Mouse (Mus musculus): ENCODE data around the gene Nisch.

Nisch gene

DNA sequence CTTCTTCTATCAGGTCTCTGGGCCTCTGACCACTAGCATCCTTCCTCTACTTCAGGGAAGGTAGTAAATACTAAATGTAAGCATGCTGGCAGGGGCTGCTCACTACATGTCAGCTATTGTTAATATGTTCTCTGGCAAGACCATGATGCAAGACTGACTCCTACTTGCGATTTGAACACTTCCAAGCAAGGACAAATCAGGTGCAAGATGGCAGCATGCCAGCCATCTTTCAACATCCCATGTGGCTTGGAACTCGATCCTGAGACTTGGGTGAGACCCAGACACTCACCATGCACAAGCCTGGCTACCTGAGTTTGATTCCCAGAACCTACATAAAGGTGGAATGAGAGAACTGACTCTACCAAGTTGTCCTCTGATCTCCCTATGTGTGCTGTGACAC lies 24.8 kb downstream of the Nisch start:
- DNase-seq (ENCODE audit: low spot score in 2 of 2): no peak

DNA sequence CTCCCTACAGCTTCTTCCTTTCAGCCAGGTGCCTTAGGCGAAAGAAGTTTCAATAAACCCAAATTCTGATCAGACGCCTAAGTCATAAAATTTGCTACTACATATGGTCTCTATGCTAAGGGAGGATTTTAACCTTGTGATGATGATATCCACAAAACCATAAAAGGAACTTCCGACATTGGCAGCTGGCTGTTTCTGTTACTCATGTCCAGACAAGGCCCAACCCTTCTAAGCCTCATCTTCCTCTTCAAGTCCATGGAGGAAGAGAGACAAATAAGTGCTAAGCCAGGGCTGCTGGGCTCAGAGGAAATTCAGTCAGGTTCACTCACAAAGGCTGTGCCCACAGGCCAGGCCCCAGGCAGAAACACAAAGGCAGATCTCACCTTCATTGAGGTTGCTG lies 27.4 kb downstream of the Nisch start:
- no peak for DNase-seq (ENCODE audit: low spot score in 2 of 2)

DNA sequence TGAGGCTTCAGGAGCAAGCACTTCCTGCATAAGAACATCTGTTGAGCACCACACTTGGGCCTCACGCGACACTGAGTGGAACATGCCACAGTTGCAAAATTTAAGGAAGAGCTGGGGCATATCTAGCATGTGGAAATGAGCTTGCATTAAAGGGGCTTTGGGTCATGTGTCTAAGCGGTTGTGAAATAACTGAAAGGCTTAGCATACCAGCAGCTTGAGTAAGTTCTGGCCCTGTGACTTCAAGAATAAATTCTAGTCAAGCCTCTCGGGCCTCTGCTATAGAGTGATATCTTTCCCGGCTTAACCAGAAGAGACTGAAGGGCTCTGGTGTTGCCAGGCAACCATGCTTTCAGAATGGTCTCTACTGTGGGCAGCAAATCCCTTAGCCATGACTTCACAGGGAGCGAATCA lies 28.0 kb downstream of the Nisch start:
- no peak for DNase-seq (ENCODE audit: low spot score in 2 of 2)

DNA sequence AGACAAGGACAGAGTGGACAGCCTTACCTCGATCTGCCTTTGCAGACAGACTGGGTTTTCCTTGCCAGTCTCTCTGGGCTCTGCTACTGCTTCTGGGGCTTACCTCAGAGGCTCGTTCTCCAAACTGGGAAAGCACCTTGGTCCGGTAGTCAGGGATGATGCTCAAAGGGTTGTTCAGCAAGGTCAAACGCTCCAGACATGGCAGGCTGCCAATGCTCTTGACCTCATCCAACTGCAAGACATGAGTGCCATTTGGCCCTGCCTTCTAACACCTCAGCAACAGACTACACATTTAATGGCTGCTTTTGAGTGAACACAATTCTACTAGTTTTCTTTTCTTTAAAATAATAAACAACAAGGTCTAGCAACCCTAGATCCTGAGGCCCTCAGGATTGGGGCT lies 30.1 kb downstream of the Nisch start:
- DNase-seq (ENCODE audit: low spot score in 2 of 2): no peak

DNA sequence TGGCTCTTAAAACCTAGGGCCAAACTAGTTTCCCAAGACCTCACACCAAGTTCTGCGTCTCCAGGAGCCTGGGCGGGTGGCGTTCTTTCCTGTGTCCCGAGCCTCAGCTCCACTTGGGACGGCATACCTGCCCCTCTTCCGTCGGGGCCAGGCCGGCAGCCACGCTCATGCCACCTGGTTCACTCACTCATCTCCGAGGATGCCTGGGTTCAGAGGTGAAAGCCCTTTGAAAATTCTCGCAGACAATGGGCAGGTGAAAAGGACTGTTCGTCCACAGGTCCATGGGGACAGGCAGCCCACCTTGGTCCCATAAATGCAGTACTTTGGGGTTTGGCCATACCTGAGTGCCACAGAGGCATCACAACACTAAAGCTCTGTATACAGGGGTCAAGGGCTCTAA lies 32.6 kb downstream of the Nisch start:
- no peak for DNase-seq (ENCODE audit: low spot score in 2 of 2)

DNA sequence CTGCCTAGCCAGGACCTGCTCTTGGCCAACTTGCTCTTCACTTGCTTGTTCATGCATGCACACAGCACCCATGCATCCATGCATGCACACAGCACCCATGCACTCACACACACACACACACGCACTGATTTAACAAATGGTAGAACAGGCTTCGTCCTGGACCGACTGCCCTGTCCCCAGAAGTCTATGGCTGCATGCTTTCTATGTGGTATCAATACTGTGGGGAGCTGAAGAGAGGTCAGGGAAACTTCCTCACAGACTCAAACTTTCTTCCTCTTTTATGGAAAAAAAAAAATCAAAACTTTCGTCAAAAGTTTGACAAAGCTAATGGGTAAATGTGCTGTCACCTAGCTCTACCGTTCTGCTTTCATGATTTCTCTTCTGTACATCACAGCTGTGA lies 33.2 kb downstream of the Nisch start:
- no peak for DNase-seq (ENCODE audit: low spot score in 2 of 2)

DNA sequence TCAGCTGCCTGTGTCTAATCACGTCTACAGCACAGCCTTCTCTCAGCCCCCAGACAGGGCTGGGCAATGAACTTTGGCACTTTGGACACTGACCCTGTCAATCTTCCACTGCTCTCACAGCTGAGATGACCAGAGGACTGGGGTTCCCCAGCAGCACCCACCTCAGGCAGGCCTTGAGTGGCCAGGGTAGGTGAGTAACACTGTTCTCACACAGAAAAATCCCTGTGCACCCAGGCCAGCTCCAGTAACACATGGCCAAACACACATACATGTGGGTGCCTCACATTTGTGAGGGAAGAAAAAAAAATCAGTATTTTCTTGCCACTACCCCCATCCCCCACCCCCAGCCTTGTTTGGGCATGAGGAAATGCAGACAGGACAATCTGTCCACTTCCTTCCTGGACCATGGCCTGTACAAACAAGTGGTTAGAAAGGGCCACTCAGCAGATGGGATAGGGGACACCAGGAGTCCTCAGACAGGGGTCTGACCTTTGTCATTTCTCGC lies 33.9 kb downstream of the Nisch start:
- no peak for DNase-seq (ENCODE audit: low spot score in 2 of 2)

DNA sequence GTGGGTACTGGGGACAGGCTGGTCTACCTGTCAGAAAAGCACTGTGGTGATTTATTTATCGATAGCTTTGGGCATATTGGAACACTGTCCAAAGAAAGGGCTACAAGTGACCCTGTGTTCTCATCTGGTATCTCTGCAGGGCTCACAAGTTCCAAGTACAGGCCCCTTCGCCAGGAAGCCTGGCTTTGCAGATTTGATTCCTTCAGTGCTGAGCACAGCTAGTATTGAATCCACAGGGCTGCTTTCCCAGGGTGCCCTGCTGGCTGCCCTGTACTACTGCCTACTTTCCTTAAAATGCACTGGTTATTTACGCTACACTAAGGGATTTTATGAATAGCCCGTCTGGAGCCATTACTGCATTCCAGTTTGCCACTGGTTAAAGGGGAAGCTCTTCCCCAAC lies 35.2 kb downstream of the Nisch start:
- DNase-seq (ENCODE audit: low spot score in 2 of 2): no peak

DNA sequence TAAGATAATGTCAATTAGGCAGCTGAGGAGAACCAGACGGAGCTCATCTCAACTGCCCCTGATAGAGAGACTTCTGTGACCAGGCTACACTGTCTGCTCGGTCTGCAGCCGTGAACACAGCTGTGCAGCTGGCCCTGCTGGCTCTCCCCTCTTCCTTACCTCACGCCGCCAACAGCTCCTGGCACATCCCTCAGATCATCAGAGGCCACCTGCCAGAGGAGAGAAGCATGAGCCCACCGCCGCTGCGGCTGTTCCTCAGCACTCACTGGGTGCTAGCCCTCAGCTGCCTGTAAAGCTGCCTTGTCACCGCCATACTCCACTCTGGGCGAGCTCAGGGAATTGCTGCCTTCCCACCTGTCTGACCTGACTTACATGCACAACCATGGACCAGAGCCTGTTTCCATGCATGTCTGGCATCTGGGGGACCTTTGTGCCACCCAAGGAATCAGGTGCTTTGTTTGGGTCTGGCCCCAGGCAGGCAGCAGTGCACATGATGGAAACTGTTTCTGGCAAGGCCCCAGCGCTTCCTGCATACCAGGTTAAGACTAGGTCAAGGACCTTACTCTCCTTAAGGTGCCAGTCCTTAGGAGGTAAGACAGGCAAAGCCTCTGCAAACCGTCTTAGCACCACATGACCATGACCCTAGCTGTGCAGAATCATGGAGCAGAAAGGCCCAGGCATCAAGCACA lies 36.9 kb downstream of the Nisch start:
- no peak for DNase-seq (ENCODE audit: low spot score in 2 of 2)

DNA sequence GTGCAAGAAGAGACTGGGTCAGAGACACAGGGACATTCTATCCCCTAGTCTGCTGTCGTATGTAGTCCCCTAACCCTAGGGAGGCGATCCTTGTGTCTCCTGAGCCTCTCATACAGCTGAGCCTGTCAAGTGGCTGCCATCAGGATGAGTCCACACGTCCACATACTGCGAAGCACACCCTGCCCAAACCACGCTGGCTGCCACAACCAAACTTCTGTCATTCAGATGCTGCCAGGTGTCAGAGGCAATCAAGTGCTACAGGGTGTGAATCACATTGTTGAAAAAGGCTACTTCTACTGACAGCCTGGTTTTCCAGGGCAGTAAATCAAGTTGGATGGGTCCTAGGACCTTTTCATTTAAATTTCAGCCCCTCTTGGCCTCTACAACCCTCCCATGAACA lies 39.0 kb downstream of the Nisch start:
- no peak for DNase-seq (ENCODE audit: low spot score in 2 of 2)

DNA sequence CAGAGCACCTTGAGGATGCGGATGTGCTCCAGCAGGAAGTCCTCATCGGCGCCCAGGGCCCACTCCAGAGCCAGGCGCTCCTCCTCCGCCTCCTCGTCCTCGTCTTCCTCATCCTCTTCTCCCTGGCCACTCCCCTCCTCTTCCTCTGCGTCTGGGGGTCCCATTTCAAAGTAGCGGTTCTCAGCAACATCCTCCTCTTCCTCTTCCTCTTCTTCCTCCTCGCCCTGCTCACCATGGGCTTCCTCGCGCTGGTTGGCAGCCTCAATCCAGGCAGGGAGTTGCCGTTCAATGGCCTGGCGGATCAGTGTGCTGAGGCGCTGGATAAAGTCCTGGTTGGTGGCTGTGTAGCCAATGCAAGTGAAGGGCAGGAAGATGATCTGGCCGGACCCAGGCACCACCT lies 39.5 kb downstream of the Nisch start:
- no peak for DNase-seq (ENCODE audit: low spot score in 2 of 2)

DNA sequence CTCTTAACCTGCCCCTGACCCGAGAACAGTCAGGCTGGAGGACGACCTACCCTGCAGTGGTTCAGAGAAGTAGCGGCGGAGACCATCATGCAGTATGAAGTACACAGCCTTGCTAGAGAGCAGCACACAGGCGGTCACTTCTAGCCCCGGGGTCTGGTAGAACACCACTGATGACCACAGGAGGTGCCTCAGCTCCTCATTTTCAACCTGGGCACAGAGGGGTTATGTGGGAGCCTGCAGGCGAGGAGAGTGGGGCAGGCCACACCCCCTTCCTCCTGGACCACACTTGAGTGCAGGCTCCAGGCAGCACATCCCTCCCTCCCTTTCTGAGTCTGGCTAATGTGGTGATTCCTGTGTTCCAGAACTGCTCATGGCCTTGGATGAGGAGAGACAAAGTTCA lies 43.2 kb downstream of the Nisch start:
- no peak for DNase-seq (ENCODE audit: low spot score in 2 of 2)

DNA sequence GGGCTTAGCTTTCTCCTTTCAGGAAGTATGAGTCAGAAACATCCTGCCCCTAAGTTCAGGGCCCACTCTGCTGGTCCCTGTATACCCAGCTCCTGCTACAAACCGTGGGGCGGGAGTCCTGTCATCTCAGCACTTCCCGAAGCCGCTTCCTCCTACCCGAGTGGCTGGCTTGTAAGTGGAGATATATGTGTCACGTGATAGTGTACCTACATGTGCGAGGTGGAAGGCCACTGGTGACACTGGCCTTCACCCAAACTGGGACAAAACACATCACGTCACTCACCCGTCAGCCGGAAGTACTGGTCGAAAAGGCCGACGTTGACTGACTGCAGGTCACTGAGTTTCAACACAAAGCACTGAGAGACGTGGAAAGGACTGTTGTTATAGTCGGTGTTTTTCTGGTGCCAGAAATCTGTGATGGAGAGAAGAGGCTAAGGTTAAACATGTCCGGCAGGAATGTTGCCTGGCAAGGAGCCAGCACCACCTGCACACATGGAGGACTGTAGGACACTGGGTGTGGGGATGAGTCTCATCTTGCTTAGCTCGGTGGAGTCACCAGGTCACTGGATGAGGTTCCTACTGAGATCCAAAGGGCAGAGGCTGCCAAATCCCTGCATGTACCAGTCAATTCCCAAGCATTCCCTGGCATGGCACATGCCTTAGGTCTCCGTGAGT lies 43.8 kb downstream of the Nisch start:
- DNase-seq (ENCODE audit: low spot score in 2 of 2): no peak

DNA sequence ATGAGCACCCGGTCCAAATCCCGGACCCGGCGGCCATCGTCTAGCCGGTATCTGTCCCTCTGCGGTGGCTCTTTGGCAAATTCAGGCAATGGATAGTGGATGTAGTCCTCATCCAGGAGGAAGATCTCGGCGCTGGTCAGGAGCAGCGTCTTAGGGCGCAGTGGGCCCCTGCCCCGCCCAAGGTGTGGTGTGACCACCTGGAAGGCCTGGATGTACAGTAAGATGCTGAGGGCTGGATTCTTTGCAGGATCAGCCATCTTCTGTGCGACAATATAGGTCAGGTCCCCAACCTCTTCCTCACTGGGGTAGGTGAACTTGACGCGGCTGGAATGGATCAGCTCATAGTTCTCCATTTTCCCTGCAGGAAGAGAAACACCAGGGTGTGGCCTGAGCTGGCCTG lies 44.9 kb downstream of the Nisch start:
- DNase-seq (ENCODE audit: low spot score in 2 of 2): no peak

DNA sequence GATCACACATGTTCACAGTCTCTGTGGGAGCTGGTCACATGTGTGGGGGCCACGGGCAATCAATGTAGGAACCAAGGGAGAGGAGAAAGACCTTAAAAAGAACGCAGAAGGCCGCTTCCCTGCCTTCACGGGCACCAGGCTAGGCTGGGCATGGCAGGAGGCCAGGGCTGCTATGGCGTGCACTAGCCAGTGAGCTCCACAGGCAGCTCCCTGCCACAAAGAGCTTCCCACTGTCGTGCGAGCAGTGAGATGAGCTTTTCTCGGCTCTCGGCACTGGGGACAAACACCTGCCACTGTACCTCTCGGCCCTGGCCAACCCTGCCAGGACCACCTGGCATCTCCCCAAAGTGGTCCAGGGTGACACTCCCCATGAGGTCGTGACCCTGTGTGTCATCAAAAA lies 45.4 kb downstream of the Nisch start:
- no peak for DNase-seq (ENCODE audit: low spot score in 2 of 2)

DNA sequence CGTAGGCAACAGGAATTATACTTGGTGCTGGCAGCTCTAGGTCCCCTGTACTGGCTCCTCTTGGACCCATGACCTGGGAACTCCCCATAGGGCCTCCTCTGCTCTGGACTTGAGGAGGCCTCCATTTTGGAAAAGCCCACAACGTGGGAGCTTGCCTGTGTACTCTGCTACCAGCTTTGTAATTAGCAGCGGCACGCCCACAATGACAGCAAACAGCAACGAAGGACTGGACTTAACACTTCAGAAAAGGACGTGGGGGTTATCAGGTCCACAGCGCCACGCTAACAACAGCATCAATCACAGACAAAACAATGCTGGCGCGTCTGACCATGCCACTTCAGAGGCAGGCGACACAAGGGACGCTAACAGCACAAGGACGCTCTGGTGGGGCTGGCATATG lies 45.8 kb downstream of the Nisch start:
- DNase-seq (ENCODE audit: low spot score in 2 of 2): no peak

DNA sequence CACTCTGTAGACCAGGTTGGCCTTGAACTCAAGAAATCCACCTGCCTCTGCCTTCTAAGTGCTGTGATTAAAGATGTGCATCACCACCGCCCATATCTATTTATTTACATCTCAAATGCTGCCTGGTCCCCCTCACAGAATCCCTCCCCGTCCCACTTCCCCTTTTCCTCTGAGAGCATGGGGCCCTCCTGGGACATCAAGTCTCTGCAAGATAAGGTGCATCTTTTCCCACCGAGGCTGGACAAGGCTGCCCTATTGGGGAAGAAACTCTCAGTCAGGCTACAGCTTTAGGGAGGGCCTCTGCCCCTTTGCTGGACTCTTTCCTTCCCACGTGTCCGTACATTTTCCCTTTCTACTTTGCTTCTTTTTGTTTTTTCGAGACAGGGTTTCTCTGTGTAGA lies 47.2 kb downstream of the Nisch start:
- no peak for DNase-seq (ENCODE audit: low spot score in 2 of 2)

DNA sequence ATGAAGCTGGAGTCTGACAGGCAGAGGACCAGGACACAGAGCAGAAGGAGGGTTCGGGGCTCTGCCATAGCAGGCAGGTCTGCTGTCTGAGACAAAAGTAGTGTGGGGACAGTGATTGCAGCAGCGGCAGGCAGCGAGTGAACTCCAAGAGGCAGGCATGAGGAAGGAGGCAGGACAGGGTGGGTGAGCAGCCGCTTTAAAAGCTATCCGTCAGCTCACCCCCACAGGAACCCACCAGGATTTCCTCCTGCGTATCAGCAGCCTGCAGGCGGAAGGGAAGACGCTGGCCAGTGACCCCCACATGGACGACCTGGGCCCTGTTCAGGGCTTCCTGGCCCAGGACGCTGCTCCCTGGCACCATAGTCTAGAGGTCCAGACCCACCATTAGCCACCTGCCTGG lies 48.3 kb downstream of the Nisch start, which contains the start of gene Stab1:
Gene Stab1, minus strand, starts transcription at position 217 of the 400 bp plus-strand sequence.
- DNase-seq (ENCODE audit: low spot score in 2 of 2): no peak

DNA sequence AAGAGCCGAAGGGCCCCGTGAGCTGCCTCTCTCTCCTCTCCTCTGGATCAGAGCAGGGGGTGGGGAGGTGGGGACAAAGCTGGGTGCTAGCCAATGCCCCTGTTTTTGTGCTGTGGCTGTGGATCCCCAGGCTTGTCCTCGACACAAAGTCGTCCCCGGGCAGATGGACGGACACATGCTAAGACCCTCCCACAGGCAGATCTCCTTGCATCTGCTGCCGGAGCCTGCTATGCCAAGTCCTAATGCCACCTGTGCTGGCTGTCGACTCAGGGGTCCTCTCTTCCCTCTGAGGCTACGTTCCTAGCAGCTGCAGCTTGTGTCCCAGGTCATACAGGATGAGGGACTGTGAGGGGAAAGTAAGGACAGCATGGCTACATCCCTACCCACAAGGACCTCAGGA lies 49.9 kb downstream of the Nisch start:
- DNase-seq (ENCODE audit: low spot score in 2 of 2): no peak

DNA sequence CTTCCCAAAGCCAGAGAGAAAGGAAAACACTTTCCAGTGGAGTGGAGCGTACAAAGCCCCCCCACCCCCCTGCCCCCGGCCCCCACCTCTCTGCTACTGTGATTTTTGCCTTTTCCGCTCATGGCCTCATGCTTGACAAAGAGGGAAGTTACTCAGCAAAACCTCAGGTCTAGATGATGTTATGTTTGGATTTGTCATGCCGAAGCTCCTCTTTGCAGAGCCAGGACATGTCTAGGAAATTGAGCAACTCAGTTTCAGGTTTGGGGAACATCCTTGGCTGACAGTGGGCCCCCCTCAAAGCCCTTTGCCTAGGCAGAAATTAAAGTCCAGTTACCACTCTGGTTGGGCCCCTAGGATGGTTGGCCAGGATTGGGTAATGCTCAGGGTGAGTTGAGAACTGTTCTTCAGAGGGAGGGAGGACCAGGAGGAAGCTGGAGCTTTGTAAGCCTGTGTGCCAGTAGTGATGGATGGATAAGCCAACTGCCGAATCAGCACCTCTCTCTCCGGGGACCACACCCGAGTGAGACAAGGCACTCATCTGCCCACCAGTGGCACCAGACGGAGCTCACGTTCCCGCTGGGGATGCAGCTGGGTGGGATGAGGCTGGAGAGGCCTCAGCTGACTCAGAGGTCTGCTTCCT lies 50.6 kb downstream of the Nisch start:
- DNase-seq (ENCODE audit: low spot score in 2 of 2): no peak

DNA sequence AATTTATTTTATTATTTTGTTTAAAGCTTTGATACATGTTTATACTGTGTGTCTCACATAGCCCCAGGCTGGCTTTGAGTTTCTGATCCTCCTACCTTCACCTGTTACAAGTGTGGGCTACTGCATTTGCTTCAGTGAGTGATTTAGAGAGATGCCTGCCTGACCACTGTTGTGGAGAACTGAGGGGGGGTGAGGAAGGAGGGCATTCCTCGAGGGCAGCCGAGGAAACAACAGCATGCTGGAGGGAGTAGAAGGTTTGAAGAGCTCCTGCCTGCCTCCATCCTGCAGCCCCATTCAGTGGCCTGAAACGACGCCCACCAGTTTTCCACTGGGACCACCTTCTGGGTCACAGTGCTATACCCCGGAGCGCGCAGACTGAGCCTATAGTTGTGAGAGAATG lies 51.3 kb downstream of the Nisch start:
- no peak for DNase-seq (ENCODE audit: low spot score in 2 of 2)

DNA sequence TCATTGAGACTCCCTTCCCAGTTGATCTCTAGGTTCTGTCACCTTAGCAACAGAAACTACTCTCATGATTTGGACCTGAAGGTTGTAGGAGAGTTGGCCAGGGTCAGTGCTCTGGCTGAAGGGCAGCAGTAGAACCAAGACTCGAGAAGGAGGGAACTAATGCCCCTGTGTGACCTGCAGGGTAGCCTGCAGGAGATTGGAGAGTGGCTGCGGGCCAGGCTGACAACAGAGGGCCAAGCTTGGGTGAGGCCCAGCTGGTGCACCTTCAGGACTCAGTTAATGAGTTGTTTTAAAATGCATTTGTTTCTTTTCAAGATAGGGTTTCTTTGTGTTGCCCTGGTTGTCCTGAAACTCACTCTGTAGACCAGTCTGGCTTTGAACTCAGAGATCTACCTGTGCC lies 51.7 kb downstream of the Nisch start:
- DNase-seq (ENCODE audit: low spot score in 2 of 2): no peak

DNA sequence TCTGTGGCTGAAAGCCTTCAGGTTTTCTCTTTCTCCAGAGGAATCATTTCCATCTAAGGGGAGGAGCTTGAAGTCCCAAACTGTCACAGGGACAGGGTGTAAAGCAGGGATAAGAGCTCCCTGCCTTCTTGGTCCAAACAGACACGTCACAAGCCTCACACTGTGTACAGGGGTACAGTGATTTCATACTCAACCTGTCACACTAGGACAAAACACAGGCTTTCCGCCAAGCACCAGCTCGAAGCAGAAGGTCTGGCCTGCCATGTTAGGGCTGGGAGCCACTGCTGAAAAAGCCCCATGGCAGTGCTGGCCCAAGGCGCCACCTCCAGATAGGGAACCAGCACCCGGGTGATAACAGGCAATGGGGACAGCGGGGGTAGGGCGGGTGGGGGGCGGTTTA lies 52.7 kb downstream of the Nisch start:
- no peak for DNase-seq (ENCODE audit: low spot score in 2 of 2)

Measured in natural killer cell, adult 2 months (primary cell).